8 mouse cellular contexts compared by ENCODE assay signal in the genomic region with DNA sequence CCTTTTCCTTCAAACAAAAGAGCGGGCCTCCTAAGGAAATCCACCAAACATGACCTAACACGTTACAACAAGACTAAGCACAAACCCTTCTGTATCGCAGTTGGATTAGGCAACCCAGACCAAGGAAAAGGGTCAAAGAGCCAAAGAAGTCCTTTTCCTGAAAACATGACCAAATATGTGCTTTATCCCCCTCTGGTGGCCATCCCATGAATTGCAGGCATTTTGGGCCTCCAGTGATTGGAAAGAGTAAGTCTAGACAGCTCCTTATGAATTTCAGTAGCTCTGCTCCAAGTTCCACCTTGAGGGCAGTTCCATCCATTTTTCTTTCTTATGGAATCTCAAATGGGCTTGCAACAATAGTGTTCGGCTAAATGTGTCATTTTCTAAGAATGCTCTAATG.
DNase-seq lines count a peak whose midpoint lies in the region; ATAC-seq and TF ChIP-seq lines count a peak whose summit lies in the region.

No protein-coding gene starts in this region.

- H3K27me3 ChIP-seq in lung, embryonic 15.5 days: no peaks in the 10 kb centered on the region

- TF ChIP-seq CTCF in cortical plate, adult 2 months (IDR thresholded peaks at IDR 0.05; ENCODE audit: extremely low read depth, insufficient read depth, low read length): peak; percentile 75
- peak; percentile 96 for TF ChIP-seq CTCF in layer of hippocampus, adult 2 months (conservative IDR thresholded peaks at IDR 0.05)

- intact Hi-C loops in gastrocnemius, postnatal 14 days (cut with DNase I; ENCODE audit: low total_unique reads): no loop called here

- no peak for TF ChIP-seq POLR2A in cortical plate, adult 2 months (IDR thresholded peaks at IDR 0.05; ENCODE audit: extremely low read depth, insufficient read depth, low read length)

- ATAC-seq in lung, embryonic 15.5 days (ENCODE audit: borderline replicate concordance, extremely low read depth, low FRiP score, low TSS enrichment): 0 out of 2 replicates have a peak, but pooled peaks have one; percentile 14
- no peak for ATAC-seq in monocyte, adult 5-6 weeks (replicated peaks; ENCODE audit: insufficient number of reproducible peaks, low FRiP score, low TSS enrichment, poor library complexity, severe bottlenecking)

- no peaks in the 10 kb centered on the region for H3K4me1 ChIP-seq in cortical plate, adult 2 months (ENCODE audit: control insufficient read depth, insufficient read depth, low read length)
- no peaks in the 10 kb centered on the region for H3K4me1 ChIP-seq in lung, embryonic 15.5 days

- H3K4me2 ChIP-seq in lung, embryonic 15.5 days: no peak overlapping the region

- peak; percentile 66 for DNase-seq in ES-CJ7 (ENCODE audit: low read depth, low spot score)
- peak; percentile 43 to 90 for DNase-seq in adrenal gland, adult (ENCODE audit: inconsistent age in 2 of 2, low spot score in 1 of 2)
- peak; percentile 23 for DNase-seq in gastrocnemius, postnatal 14 days
- DNase-seq in layer of hippocampus, adult 2 months (ENCODE audit: low spot score in 2 of 2): peak; percentile 65 to 81
- DNase-seq in right cerebral cortex, adult 2 months (ENCODE audit: low spot score in 2 of 2): peak; percentile 85 to 89

- no peaks in the 10 kb centered on the region for H3K9me3 ChIP-seq in lung, embryonic 15.5 days

- no peak overlapping the region for H3K4me3 ChIP-seq in cortical plate, adult 2 months (ENCODE audit: insufficient read depth, low read length)
- H3K4me3 ChIP-seq in layer of hippocampus, adult 2 months: no peak overlapping the region
- H3K4me3 ChIP-seq in lung, embryonic 15.5 days: no peak overlapping the region

- 40% methylated on average over 4 of the region's 4 CpGs for WGBS in lung, embryonic 15.5 days

- no peak overlapping the region for H3K27ac ChIP-seq in cortical plate, adult 2 months (ENCODE audit: insufficient read depth, low read length)
- no peak overlapping the region for H3K27ac ChIP-seq in layer of hippocampus, adult 2 months
- no peak overlapping the region for H3K27ac ChIP-seq in lung, embryonic 15.5 days

- no peaks in the 10 kb centered on the region for H3K36me3 ChIP-seq in lung, embryonic 15.5 days

- H3K9ac ChIP-seq in lung, embryonic 15.5 days: no peak overlapping the region

Comparison
In these comparisons a context has a peak if more than half of its experiments do, and no peak if none do; other contexts are left out.
1. DNase-seq: peak in every context shown above with its lines; median percentile 87 in right cerebral cortex, adult 2 months; 73 in layer of hippocampus, adult 2 months; 66 in adrenal gland, adult; 66 in ES-CJ7; 23 in gastrocnemius, postnatal 14 days.